Mouse (Mus musculus): ENCODE results near the gene Gbx2. TPM values are rescaled to one million over a fixed set of nuclear protein-coding genes. Genes with fewer than 3 reads are reported as not detected.

Gene Gbx2
- total RNA-seq, 2 experiments from 2014 or later, result 0.17 TPM; not detected in 1

- DNase-seq, result no peak
Measured at GRCm38 (mm10) chr1:89935493-89936348, 4.7 kb upstream of the Gbx2 start.

DNA sequence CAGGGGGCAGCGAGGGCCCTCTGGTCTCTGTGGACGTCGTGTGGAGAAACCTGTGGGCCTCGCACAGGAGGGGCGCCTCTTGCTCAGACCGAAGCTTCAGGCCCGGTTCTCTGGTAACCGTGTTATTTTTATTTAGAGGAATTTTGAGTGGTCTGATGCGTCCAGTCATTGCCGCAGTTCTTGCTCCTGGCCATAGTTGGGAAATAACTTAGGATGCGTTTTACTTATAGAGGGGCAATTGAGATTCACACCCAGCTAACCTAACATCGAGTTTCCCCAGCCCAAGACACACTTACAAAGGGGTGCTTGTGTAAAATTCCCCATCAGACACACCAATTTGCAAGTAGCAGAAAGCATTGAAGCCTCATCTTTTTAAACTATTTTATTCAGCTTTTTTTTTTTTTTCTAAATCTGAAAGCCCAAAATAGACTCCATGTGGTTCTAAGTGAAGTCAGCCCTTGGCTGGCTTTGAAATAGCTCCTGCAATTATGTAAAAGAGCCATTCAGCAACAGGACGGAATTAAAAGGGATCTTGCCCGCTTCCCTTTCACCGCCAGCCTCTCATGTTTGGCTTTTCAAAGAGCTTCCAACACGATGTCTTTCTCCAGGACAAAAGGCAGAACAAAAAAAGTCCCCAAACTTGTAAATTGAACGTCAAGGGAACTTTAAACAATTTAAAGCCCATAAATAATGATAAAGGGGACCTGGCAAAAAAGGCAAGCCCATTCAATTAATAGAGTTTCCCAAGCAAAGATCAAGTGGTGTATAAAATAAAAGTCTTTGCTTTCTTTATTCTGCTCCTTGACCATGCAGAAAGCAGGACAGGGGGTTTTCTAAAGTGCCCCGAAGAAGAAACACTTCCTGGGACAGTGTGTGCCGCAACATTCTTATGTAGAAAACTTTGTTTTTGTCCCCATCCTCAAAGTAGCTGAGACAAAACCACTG, 3.6 kb upstream of the Gbx2 start:
- no peak for DNase-seq

GRCm38 (mm10) chr1:89933786-89934185, 2.8 kb upstream of the Gbx2 start:
- DNase-seq, result no peak

GRCm38 (mm10) chr1:89933028-89933427, 2.0 kb upstream of the Gbx2 start:
- DNase-seq, result no peak

- DNase-seq, result no peak
Measured at GRCm38 (mm10) chr1:89932616-89933015, 1.6 kb upstream of the Gbx2 start.

DNA sequence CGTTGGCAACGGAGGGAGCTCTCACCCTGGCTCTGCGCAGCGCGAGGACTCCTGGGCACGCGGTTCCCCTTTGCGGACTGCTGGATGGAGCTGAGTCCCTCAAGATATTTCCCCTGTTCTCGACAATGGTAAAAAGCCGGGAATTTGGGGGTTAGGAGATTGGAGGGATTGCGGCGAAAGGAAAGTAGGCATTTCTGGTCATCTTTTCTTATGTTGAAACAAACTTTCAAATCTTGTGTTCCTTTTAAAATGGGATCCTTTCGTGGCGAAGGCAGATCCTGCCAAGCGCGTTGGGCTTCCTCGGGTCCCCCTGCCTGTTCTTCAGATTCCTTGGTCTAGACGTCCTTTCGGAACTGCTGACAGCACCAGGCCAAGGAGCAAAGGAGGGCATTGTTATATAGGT, 1.0 kb upstream of the Gbx2 start:
- DNase-seq, result no peak

- no peak for DNase-seq
Measured at GRCm38 (mm10) chr1:89930551-89930950, 428 bp downstream of the Gbx2 start.

- DNase-seq, result no peak
Measured at GRCm38 (mm10) chr1:89929721-89930505, 1.1 kb downstream of the Gbx2 start.

DNA sequence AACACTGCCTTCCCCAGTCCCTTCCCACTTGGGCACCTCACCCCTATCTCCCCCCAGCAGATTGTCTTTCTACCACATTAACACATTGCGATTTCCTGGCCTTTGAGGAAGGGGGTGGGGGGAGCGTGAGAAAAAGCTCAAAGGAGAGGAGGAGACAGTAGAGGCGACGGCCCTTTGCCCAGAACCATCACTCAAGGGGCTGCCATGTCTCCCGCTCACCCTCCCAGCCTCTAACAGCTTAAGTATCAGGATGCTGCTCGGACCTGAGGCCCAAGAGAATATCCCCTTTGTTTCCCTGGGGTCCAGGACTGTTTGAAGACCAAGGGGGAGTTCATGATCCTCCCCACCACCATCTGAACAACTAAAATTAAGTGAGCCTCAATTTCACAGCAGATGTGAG, 1.8 kb downstream of the Gbx2 start:
- no peak for DNase-seq

DNA sequence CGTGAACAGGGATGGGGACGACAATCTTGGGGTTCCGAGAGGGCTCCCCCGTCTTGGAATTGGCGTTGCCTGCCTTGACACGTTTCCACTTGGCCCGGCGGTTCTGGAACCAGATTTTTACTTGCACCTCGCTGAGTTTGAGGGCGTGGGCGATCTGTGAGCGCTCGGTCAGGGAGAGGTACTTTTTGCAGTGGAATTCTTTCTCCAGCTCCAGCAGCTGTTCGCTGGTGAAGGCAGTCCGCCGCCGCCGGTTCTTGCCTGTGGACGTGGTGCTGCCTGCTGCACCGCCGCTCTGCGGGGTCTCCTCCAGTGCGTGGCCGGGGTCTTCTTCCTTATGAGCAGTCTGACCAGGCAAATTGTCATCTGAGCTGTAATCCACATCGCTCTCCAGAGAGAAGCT, 2.3 kb downstream of the Gbx2 start:
- no peak for DNase-seq

GRCm38 (mm10) chr1:89927061-89927661, 3.8 kb downstream of the Gbx2 start:
- DNase-seq, result no peak

DNA sequence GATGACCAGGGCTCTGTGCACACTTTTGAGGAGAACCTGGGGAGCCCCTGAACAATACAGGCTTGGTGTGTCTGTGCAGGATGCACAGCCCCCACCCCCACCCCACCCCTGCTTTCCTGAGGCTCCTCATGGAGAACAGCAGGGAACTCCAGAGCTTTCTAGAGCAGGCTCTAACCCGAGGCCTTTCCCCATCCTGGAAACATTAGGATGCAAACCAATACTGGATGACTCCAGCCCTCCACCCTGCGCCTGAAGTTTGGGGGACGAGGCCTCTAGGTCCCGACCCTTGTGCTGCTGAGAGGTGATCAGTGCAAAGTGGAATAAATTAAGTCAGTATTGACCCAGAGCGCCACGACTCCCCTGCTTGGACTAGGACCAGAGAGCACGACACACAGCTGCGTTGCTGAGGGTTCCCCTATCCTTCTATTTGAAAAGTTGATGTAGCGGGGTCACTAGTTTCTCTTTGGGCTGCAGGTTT, 4.4 kb downstream of the Gbx2 start:
- DNase-seq, result no peak

DNA sequence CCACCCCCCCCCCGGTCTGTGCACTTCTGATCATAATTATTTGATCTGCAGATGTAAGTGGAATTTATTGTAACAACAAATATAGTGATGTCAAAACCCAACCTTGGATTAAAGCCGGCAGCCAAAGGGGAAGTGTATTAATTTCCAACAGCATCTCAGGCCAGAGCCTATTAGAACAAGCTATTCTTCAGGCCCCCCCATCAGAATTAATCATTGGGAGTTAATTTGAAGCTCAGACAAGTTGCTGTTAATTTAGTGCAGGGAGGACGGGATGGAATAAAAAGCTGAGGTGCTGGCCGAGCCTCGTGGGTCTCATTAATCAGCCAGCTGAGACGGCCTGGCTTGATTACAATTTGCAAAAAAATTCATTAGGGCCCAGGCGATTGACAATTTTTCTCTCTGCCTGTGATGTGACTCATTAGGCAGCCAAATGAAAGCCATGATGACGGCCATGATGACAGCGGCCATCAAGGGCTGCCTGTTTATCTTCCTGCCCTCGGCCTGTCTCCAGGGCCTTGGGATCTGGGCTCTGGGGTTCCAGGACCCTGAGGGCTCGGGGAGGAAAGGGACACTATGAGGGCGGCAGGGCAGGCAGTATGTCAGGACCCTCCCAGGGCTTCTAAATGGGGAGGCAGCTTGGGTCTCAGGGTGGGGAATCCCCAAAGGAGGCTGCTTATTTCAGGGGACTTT, 5.3 kb downstream of the Gbx2 start:
- no peak for DNase-seq

DNA sequence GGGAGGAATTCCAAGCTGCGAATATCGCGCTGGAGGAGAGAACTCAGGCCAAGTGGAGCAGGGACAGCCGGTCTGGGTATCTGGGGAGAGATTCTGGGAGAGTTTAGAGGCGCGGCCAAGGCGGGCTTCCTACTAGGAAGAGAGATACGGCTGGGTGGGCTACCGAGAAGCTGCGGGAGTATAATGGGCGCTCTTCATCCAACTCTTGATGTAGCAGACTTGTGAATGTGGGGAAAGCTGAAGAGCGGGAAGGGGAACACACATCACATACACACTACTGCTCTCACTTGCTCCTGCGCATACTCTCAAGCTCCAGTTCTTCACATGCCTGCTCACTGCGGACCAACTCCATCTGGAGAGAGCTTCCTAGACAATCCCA, 7.3 kb downstream of the Gbx2 start:
- no peak for DNase-seq

DNA sequence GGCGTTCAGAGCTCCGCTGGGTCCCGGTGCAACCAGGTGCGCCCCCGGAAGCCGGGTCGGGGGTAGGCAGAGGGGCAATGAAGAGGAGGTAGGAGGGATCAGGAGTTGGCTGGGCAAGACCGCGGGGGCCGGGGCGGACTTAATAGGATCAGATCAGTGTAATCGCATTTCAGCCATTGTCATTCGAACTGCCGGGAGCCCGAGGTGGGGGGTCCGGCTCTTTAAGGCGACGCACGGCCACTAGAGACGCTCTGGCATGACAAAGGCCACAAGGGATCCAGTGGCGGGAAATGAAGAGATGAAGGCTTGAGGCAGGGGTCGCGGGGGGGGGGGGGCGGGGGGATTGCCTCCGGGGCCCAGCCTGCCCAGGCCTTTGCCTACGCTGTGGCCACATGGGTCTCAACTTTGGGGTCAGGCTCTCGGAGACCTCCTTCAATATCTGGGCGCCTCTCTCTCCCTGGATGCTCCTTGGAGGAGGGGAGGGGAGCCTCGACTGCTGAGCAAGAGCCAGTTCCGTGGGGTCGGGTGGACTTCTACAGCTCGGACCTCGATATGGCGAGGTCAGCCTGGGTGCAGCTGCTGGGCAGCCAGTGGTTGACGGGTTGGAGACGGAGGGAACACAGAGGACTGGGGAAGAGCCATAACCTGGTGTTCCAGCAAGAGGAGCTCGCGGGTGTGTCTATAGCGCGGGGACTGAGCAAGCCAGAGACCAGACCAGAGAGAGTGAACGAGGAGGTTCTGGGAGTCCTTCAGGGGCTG, 7.9 kb downstream of the Gbx2 start:
- no peak for DNase-seq

- DNase-seq, result no peak
Measured at GRCm38 (mm10) chr1:89922282-89922681, 8.7 kb downstream of the Gbx2 start.

DNA sequence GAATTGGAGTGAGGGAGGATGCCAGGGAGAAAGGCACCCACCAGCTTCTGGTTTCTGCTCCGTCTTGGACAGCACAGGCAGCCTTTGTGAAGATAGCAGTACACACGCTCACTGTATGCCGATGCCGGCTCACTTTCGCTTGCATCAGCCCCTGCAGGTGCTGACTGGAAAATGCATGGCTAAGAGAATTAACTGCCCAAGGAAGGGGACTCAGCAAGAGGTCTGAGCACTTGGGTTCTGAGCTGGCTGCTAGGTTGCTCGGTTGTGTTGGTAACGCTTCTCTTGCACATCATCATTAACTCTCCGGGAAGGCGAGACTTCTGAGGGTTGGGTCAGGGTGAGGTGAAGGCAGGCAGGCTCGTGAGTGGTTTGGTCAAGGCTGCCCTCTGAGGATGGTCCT, 9.2 kb downstream of the Gbx2 start:
- DNase-seq, result no peak

DNA sequence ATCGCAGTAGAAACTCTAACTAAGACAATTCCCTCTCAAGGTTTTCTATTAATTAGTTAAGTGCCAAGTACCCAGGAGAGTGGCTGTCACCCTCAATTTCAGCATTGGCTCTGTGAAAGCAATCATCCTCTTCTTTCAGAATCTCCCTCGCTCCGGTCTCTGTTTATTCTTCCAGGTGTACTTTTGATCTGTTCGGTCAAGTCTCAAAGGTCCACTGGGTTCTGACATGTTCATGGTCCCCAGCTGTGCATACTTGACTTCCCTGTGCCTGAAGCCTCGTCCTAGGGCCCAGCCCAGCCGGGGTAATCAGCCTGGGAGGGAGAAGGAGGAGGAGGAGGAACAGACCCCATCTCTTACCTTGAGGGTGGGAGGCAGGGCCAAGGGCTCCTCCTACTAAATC, 11.8 kb downstream of the Gbx2 start:
- no peak for DNase-seq

- no peak for DNase-seq
Measured at GRCm38 (mm10) chr1:89918111-89918510, 12.9 kb downstream of the Gbx2 start.

DNA sequence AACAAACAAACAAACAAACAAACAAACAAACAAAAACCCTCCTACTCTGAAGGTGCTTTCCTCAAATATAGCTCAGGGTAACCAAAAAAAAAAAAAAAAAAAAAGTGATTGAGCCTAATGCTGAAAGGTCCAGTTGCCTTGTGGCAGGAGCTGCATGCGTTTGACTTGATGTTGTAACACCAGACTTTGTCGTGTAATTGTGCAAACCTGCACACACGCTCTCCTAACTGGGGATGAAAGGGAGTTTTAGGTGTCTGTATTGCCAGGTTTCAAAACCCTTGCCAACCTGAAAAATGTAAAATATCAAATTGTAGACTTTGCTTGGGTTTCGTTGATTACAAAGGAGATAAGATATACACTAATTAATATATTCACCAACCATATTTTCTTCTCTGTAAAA, 17.4 kb downstream of the Gbx2 start:
- DNase-seq, result no peak

GRCm38 (mm10) chr1:89912392-89912791, 18.6 kb downstream of the Gbx2 start:
- no peak for DNase-seq
